Mouse (Mus musculus) spleen, adult 2 months (tissue): ENCODE results near the gene Pon2.
A peak's percentile ranks its signal among the peaks of the same experiment; 100 is the strongest.

Source experiments
- CTCF ChIP-seq: fragments of 200-500 bp; IDR thresholded peaks from 2 replicates; pipeline ENCODE4 v1.5.1; 2011; ENCODE audit warnings: mild to moderate bottlenecking, inconsistent platforms; ENCODE audit not compliant: insufficient read depth, insufficient read length, insufficient replicate concordance; ENCODE audit errors: extremely low read depth
- POLR2A ChIP-seq: fragments of 200-500 bp; IDR thresholded peaks from 2 replicates; pipeline ENCODE4 v1.6.1; 2011; ENCODE audit warnings: low read depth, low read length, inconsistent platforms

- 0 out of 2 replicates have a peak, but pooled peaks have one; percentile 5 for TF ChIP-seq CTCF
- peak; percentile 77 for TF ChIP-seq POLR2A
Measured at GRCm38 (mm10) chr6:5298092-5298554, at the start of gene Pon2.
